Mouse (Mus musculus) liver, embryonic 11.5 days (tissue): ENCODE results near the gene Atp6v0a4. TPM values are rescaled to one million over a fixed set of nuclear protein-coding genes. Genes with fewer than 3 reads are reported as not detected.

Source experiments
- ATAC-seq: fragments of 200-750 bp; cut with Nextera tagmentation; replicated peaks from 2 replicates; pipeline ENCODE4 v1.8.0; 2017; ENCODE audit warnings: moderate number of reproducible peaks, mild to moderate bottlenecking, moderate TSS enrichment, moderate library complexity; ENCODE audit not compliant: low FRiP score
- DNase-seq: peaks from one replicate; pipeline ENCODE4 v3.0.0-alpha.2; 2017; ENCODE audit warnings: low spot score
- H3K27ac ChIP-seq: fragments of 300-500 bp; sonication (generic); 2 replicates; pipeline ENCODE4 v1.5.1; 2014; ENCODE audit warnings: mild to moderate bottlenecking, low read depth, low read length, control low read depth
- H3K27me3 ChIP-seq: fragments of 300-500 bp; sonication (generic); replicated peaks from 2 replicates; pipeline ENCODE4 v1.6.1; 2014; ENCODE audit warnings: low read length, mixed read lengths; ENCODE audit not compliant: control insufficient read depth, insufficient read depth
- H3K36me3 ChIP-seq: fragments of 300-500 bp; sonication (generic); 2 replicates; pipeline ENCODE4 v1.6.1; 2014; ENCODE audit warnings: mild to moderate bottlenecking, low read length, moderate library complexity, mixed read lengths; ENCODE audit not compliant: control insufficient read depth, insufficient read depth
- H3K4me1 ChIP-seq: fragments of 300-500 bp; sonication (generic); replicated peaks from 2 replicates; pipeline ENCODE4 v1.6.1; 2014; ENCODE audit warnings: low read length, mixed read lengths; ENCODE audit not compliant: control insufficient read depth, insufficient read depth
- H3K4me2 ChIP-seq: fragments of 300-500 bp; sonication (generic); 2 replicates; pipeline ENCODE4 v1.6.1; 2014; ENCODE audit warnings: mild to moderate bottlenecking, control low read depth, moderate library complexity
- H3K4me3 ChIP-seq: fragments of 300-500 bp; sonication (generic); 2 replicates; pipeline ENCODE4 v1.5.1; 2014; ENCODE audit warnings: low read depth, low read length, control low read depth
- H3K9ac ChIP-seq: fragments of 300-500 bp; sonication (generic); 2 replicates; pipeline ENCODE4 v1.6.1; 2014; ENCODE audit warnings: low read depth, low read length, control low read depth
- H3K9me3 ChIP-seq: fragments of 300-500 bp; sonication (generic); 2 replicates; pipeline ENCODE4 v1.6.1; 2016; ENCODE audit warnings: low read length, inconsistent platforms, mixed read lengths; ENCODE audit not compliant: control insufficient read depth
- WGBS: fragments of 180-500 bp; shearing (Covaris S2); extraction: QIAGEN DNeasy Blood & Tissue Kit; methylation state at CpG from one replicate; pipeline ENCODE4 v1.1.7; 2014; 5-methylcytosine and 5-hydroxymethylcytosine counted together
- polyA plus RNA-seq: library from polyadenylated mRNA; unstranded; fragments of >200 nt; fragmentation: Nextera tagmentation; extraction: Ambion mirVana; gene quantifications from 2 replicates; pipeline ENCODE4 v1.2.1, GENCODE M21; 2014

Atp6v0a4 gene
- 0.27 and 0.29 TPM in 2 replicates for polyA plus RNA-seq

- Histone ChIP-seq H3K36me3 (no peaks in the 10 kb centered on the region), H3K4me3 (no peak within 1 kb of the TSS), H3K9ac (no peak within 1 kb of the TSS), H3K27ac (no peak within 1 kb of the TSS), H3K9me3 (no peaks in the 10 kb centered on the region), H3K4me2 (no peak within 1 kb of the TSS), H3K4me1 (no peaks in the 10 kb centered on the region), H3K27me3 (no peaks in the 10 kb centered on the region)
- no peak for ATAC-seq
- DNase-seq: no peak
- WGBS: 84% methylated on average over 7 of the region's 7 CpGs
These were observed at the start of gene Atp6v0a4 for GRCm38 (mm10) chr6:38124207-38124835. Gene Atp6v0a4 (minus strand): TSS chr6:38124586.

GRCm38 (mm10) chr6:38165385-38165784, 41.0 kb upstream of the Atp6v0a4 start:
- DNase-seq (no peak), ATAC-seq (no peak)
- Histone ChIP-seq H3K9ac (no peak overlapping the region), H3K36me3 (peaks cover 2% of the 10 kb centered on the region; the same call in 1 of the 2 replicates), H3K4me2 (no peak overlapping the region), H3K4me3 (no peak overlapping the region), H3K27me3 (no peaks in the 10 kb centered on the region), H3K4me1 (no peaks in the 10 kb centered on the region), H3K9me3 (no peaks in the 10 kb centered on the region), H3K27ac (no peak overlapping the region)
- WGBS: 70% methylated on average over 6 of the region's 6 CpGs

- Histone ChIP-seq H3K9ac (no peak overlapping the region), H3K36me3 (no peaks in the 10 kb centered on the region; the same call in 1 of the 2 replicates), H3K27ac (no peak overlapping the region), H3K4me1 (no peaks in the 10 kb centered on the region), H3K9me3 (no peaks in the 10 kb centered on the region), H3K27me3 (no peaks in the 10 kb centered on the region), H3K4me3 (no peak overlapping the region), H3K4me2 (no peak overlapping the region)
- DNase-seq (no peak), ATAC-seq (no peak)
- WGBS: 85% methylated on average over 6 of the region's 6 CpGs
These were observed 40.3 kb upstream of the Atp6v0a4 start for GRCm38 (mm10) chr6:38164705-38165104.

- no peak for DNase-seq
- Histone ChIP-seq H3K9me3 (no peaks in the 10 kb centered on the region), H3K36me3 (no peaks in the 10 kb centered on the region; the same call in 1 of the 2 replicates), H3K4me3 (no peak overlapping the region), H3K4me2 (no peak overlapping the region), H3K9ac (no peak overlapping the region), H3K4me1 (no peaks in the 10 kb centered on the region), H3K27me3 (no peaks in the 10 kb centered on the region), H3K27ac (no peak overlapping the region)
- ATAC-seq: no peak
- WGBS: 77% methylated on average over 14 of the region's 14 CpGs
These were observed 38.6 kb upstream of the Atp6v0a4 start for GRCm38 (mm10) chr6:38162825-38163504.

- no peak overlapping the region for H3K27ac ChIP-seq
- H3K27me3 ChIP-seq: no peaks in the 10 kb centered on the region
- no peak overlapping the region for H3K4me3 ChIP-seq
- H3K9me3 ChIP-seq: no peaks in the 10 kb centered on the region
- no peaks in the 10 kb centered on the region for H3K4me1 ChIP-seq
- no peak overlapping the region for H3K9ac ChIP-seq
- WGBS: 67% methylated on average over 2 of the region's 2 CpGs
- ATAC-seq (no peak), DNase-seq (no peak)
- no peak overlapping the region for H3K4me2 ChIP-seq
- H3K36me3 ChIP-seq: no peaks in the 10 kb centered on the region; the same call in 1 of the 2 replicates
These were observed 36.2 kb upstream of the Atp6v0a4 start for GRCm38 (mm10) chr6:38160556-38160955.

GRCm38 (mm10) chr6:38160102-38160501, 35.7 kb upstream of the Atp6v0a4 start:
- no peak for ATAC-seq
- Histone ChIP-seq H3K27ac (no peak overlapping the region), H3K36me3 (no peaks in the 10 kb centered on the region; the same call in 1 of the 2 replicates), H3K4me3 (no peak overlapping the region), H3K9ac (no peak overlapping the region), H3K4me1 (no peaks in the 10 kb centered on the region), H3K27me3 (no peaks in the 10 kb centered on the region), H3K9me3 (no peaks in the 10 kb centered on the region), H3K4me2 (no peak overlapping the region)
- peak; percentile 62 for DNase-seq
- 26% methylated on average over 3 of the region's 3 CpGs for WGBS

- 84% methylated on average over 4 of the region's 4 CpGs for WGBS
These were observed 35.2 kb upstream of the Atp6v0a4 start for GRCm38 (mm10) chr6:38159576-38159975.

GRCm38 (mm10) chr6:38157925-38158324, 33.5 kb upstream of the Atp6v0a4 start:
- no peaks in the 10 kb centered on the region for H3K4me1 ChIP-seq
- no peak overlapping the region for H3K4me2 ChIP-seq
- H3K27me3 ChIP-seq: no peaks in the 10 kb centered on the region
- WGBS: 86% methylated on average over 16 of the region's 16 CpGs
- ATAC-seq: no peak
- no peak overlapping the region for H3K27ac ChIP-seq
- no peaks in the 10 kb centered on the region for H3K36me3 ChIP-seq
- no peak overlapping the region for H3K4me3 ChIP-seq
- no peak overlapping the region for H3K9ac ChIP-seq
- no peaks in the 10 kb centered on the region for H3K9me3 ChIP-seq
- DNase-seq: no peak

More at GRCm38 (mm10) chr6:38159576-38159975, 35.2 kb upstream of the Atp6v0a4 start:
- H3K4me3 ChIP-seq: no peak overlapping the region
- no peaks in the 10 kb centered on the region; the same call in 1 of the 2 replicates for H3K36me3 ChIP-seq
- H3K9ac ChIP-seq: no peak overlapping the region
- H3K27me3 ChIP-seq: no peaks in the 10 kb centered on the region
- H3K9me3 ChIP-seq: no peaks in the 10 kb centered on the region
- ATAC-seq (no peak), DNase-seq (no peak)
- H3K4me2 ChIP-seq: no peak overlapping the region
- no peaks in the 10 kb centered on the region for H3K4me1 ChIP-seq
- no peak overlapping the region for H3K27ac ChIP-seq

- Histone ChIP-seq H3K4me3 (no peak overlapping the region), H3K36me3 (no peaks in the 10 kb centered on the region), H3K9ac (no peak overlapping the region), H3K4me2 (no peak overlapping the region), H3K4me1 (no peaks in the 10 kb centered on the region; the same call in 1 of the 2 replicates), H3K27ac (no peak overlapping the region), H3K9me3 (no peaks in the 10 kb centered on the region), H3K27me3 (no peaks in the 10 kb centered on the region)
- 88% methylated on average over 5 of the region's 5 CpGs for WGBS
- no peak for DNase-seq
- ATAC-seq: no peak
These were observed 31.8 kb upstream of the Atp6v0a4 start for GRCm38 (mm10) chr6:38156204-38156603.
